Mouse (Mus musculus) forebrain, embryonic 14.5 days (tissue): ENCODE measurements around the gene Eps15l1. TPM values are rescaled to one million over a fixed set of nuclear protein-coding genes. Genes with fewer than 3 reads are reported as not detected.

Experiments used
- ATAC-seq: fragments of 200-750 bp; cut with Nextera tagmentation; 2 replicates; pipeline ENCODE4 v1.8.0; 2017; ENCODE audit warnings: mild to moderate bottlenecking, moderate library complexity
- DNase-seq: peaks from one replicate; pipeline ENCODE4 v3.0.0-alpha.2; 2015; ENCODE audit warnings: low spot score
- H3K27ac ChIP-seq: fragments of 300-500 bp; sonication (generic); 2 replicates; pipeline ENCODE4 v1.5.1; 2014; ENCODE audit warnings: low read depth, mild to moderate bottlenecking, control low read depth, low read length, moderate library complexity
- H3K27me3 ChIP-seq: fragments of 300-500 bp; sonication (generic); replicated peaks from 2 replicates; pipeline ENCODE4 v1.6.1; 2014; ENCODE audit warnings: low read length, control low read depth, mixed read lengths; ENCODE audit not compliant: control insufficient read depth, insufficient read depth
- H3K36me3 ChIP-seq: fragments of 300-500 bp; sonication (generic); 2 replicates; pipeline ENCODE4 v1.6.1; 2014; ENCODE audit warnings: low read length, control low read depth; ENCODE audit not compliant: control insufficient read depth, insufficient read depth
- H3K4me1 ChIP-seq: fragments of 300-500 bp; sonication (generic); 2 replicates; pipeline ENCODE4 v1.6.1; 2014; ENCODE audit warnings: antibody characterized with exemption, low read length, control low read depth; ENCODE audit not compliant: control insufficient read depth, insufficient read depth
- H3K4me2 ChIP-seq: fragments of 300-500 bp; sonication (generic); 2 replicates; pipeline ENCODE4 v1.6.1; 2014; ENCODE audit warnings: mild to moderate bottlenecking, control low read depth, low read length
- H3K4me3 ChIP-seq: fragments of 300-500 bp; sonication (generic); 2 replicates; pipeline ENCODE4 v1.5.1; 2014; ENCODE audit warnings: low read depth, low read length, control low read depth
- H3K9ac ChIP-seq: fragments of 300-500 bp; sonication (generic); 2 replicates; pipeline ENCODE4 v1.6.1; 2014; ENCODE audit warnings: mild to moderate bottlenecking, low read length, control low read depth, moderate library complexity
- H3K9me3 ChIP-seq: fragments of 300-500 bp; sonication (generic); replicated peaks from 2 replicates; pipeline ENCODE4 v1.6.1; 2016; ENCODE audit warnings: low read length, control low read depth, mixed read lengths; ENCODE audit not compliant: control insufficient read depth
- WGBS: fragments of 180-500 bp; shearing (Covaris S2); extraction: QIAGEN DNeasy Blood & Tissue Kit; methylation state at CpG from one replicate; pipeline ENCODE4 v1.1.7; 2014; 5-methylcytosine and 5-hydroxymethylcytosine counted together
- polyA plus RNA-seq: library from polyadenylated mRNA; unstranded; fragments of >200 nt; fragmentation: Nextera tagmentation; extraction: Ambion mirVana; gene quantifications from 2 replicates; pipeline ENCODE4 v1.2.1, GENCODE M21; 2014

Gene Eps15l1
- polyA plus RNA-seq, 1 experiment from 2014 or later = 57.8 TPM

DNA sequence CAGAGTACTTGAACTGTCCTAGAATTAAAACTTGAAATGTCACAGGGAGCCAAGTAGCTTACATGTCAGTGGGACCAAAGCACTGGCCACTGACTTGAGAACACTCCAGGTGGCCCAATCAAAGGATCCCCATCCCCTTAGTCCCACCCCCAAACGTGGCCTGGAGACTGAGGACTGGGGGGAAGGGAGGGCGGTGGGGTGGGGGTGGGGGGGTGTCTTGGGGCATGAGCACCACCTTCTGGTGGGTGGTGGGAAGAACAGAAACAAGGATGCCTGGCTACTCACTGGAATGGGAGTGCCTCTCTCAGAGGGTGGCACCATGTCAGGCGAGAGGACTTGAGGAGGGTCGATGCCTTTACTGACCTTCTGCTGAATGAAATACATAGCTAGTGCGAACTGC is 38.9 kb downstream of the Eps15l1 start:
- ATAC-seq = no peak
- Histone ChIP-seq H3K36me3 (peaks cover 100% of the 10 kb centered on the region), H3K27me3 (no peaks in the 10 kb centered on the region), H3K27ac (no peak overlapping the region), H3K4me3 (no peak overlapping the region), H3K9ac (no peak overlapping the region), H3K9me3 (no peaks in the 10 kb centered on the region), H3K4me1 (no peaks in the 10 kb centered on the region), H3K4me2 (no peak overlapping the region)
- peak; percentile 5 for DNase-seq
- 59% methylated on average over 5 of the region's 5 CpGs for WGBS

DNA sequence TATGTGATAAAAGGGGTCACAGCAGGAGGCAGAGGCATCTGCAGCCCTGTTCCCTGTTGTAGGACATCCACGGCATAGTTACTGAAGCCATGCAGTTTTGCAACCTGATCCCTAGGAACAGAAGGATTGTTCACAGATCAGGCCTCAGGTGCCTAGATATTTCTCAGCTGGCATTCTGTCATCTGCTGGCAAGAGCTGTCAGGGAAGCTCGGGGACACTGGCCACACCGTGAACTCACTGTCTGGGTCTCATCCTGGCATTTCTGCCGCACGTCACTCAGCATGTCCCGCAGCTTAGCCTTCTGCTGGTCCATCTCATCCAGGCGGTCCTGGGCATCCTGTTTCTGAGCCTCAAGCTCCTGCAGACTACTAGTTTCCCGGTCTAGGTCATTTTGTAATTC is 40.6 kb downstream of the Eps15l1 start:
- H3K9me3 ChIP-seq = no peaks in the 10 kb centered on the region
- no peak overlapping the region for H3K9ac ChIP-seq
- 88% methylated on average over 8 of the region's 8 CpGs for WGBS
- no peak for DNase-seq
- no peak overlapping the region for H3K27ac ChIP-seq
- H3K27me3 ChIP-seq = no peaks in the 10 kb centered on the region
- no peak for ATAC-seq
- no peak overlapping the region for H3K4me2 ChIP-seq
- peaks cover 98% of the 10 kb centered on the region for H3K36me3 ChIP-seq
- no peaks in the 10 kb centered on the region for H3K4me1 ChIP-seq
- no peak overlapping the region for H3K4me3 ChIP-seq

GRCm38 (mm10) chr8:72376900-72377299 is 44.4 kb downstream of the Eps15l1 start:
- no peaks in the 10 kb centered on the region for H3K9me3 ChIP-seq
- ATAC-seq = no peak
- 95% methylated on average over 2 of the region's 2 CpGs for WGBS
- DNase-seq = no peak
- no peak overlapping the region for H3K9ac ChIP-seq
- H3K4me1 ChIP-seq = no peaks in the 10 kb centered on the region
- no peak overlapping the region for H3K4me3 ChIP-seq
- no peak overlapping the region for H3K27ac ChIP-seq
- H3K36me3 ChIP-seq = peaks cover 96% of the 10 kb centered on the region
- H3K27me3 ChIP-seq = no peaks in the 10 kb centered on the region
- no peak overlapping the region for H3K4me2 ChIP-seq

- 98% methylated on average over 4 of the region's 5 CpGs for WGBS
- no peak overlapping the region for H3K27ac ChIP-seq
- H3K4me1 ChIP-seq = no peaks in the 10 kb centered on the region
- no peak overlapping the region for H3K4me3 ChIP-seq
- H3K9me3 ChIP-seq = no peaks in the 10 kb centered on the region
- ATAC-seq (no peak), DNase-seq (no peak)
- no peak overlapping the region for H3K9ac ChIP-seq
- H3K4me2 ChIP-seq = no peak overlapping the region
- H3K36me3 ChIP-seq = peaks cover 96% of the 10 kb centered on the region
- no peaks in the 10 kb centered on the region for H3K27me3 ChIP-seq
Measured at GRCm38 (mm10) chr8:72376309-72376708, 45.0 kb downstream of the Eps15l1 start.

DNA sequence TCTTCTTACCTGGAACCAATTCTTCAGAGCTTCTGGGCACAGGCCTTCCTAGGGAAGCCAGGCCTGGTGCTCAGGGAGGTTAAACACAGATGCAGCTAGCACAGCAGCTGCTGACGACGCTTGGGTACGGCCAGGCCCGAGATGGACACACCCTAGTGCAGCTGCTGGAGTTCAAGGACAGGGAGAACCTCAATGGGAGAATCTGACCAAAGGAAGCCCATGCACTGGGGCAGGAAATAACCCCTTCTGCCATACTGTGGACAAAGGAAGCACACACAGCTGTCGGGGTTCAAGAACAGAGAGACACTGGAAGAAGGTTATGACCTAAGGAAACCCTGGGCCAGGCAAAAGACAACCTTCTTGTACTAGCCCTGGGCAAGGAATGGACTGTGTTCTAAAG is 46.1 kb downstream of the Eps15l1 start:
- Histone ChIP-seq H3K4me2 (no peak overlapping the region), H3K9ac (no peak overlapping the region), H3K27me3 (no peaks in the 10 kb centered on the region), H3K9me3 (no peaks in the 10 kb centered on the region), H3K4me3 (no peak overlapping the region), H3K27ac (no peak overlapping the region), H3K36me3 (peaks cover 95% of the 10 kb centered on the region), H3K4me1 (no peaks in the 10 kb centered on the region)
- DNase-seq = no peak
- ATAC-seq = no peak
- WGBS = 89% methylated on average over 5 of the region's 5 CpGs

GRCm38 (mm10) chr8:72372311-72372710 is 48.9 kb downstream of the Eps15l1 start:
- H3K27me3 ChIP-seq = no peaks in the 10 kb centered on the region
- DNase-seq = no peak
- peaks cover 95% of the 10 kb centered on the region for H3K36me3 ChIP-seq
- H3K9me3 ChIP-seq = no peaks in the 10 kb centered on the region
- ATAC-seq = no peak
- H3K4me1 ChIP-seq = no peaks in the 10 kb centered on the region
- H3K9ac ChIP-seq = no peak overlapping the region
- no peak overlapping the region for H3K4me3 ChIP-seq
- no peak overlapping the region for H3K4me2 ChIP-seq
- no peak overlapping the region for H3K27ac ChIP-seq
- 94% methylated on average over 4 of the region's 4 CpGs for WGBS

- Histone ChIP-seq H3K4me1 (no peaks in the 10 kb centered on the region), H3K27ac (no peak overlapping the region), H3K4me3 (no peak overlapping the region), H3K9me3 (no peaks in the 10 kb centered on the region), H3K27me3 (no peaks in the 10 kb centered on the region), H3K4me2 (no peak overlapping the region), H3K9ac (no peak overlapping the region), H3K36me3 (peaks cover 95% of the 10 kb centered on the region)
- 95% methylated on average over 3 of the region's 3 CpGs for WGBS
- no peak for ATAC-seq
- no peak for DNase-seq
Measured at GRCm38 (mm10) chr8:72371356-72371755, 49.9 kb downstream of the Eps15l1 start.

DNA sequence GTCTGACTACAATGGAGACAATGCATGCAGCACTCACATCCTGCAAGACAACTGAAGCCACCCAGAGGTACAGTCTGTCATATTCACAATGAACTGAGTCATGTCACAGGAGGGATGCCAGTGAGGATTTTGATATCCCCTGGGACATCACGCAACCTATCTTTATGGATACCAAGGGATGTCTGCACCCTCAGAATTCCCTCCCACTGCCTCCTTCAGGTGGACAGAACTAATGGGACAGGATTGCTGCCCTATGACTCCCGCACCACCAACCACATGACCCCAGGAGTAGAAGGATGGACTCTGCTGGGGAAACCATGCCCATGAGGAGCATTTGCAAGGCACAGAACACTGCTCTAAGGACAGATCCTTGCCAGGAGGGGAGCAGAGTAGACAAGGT is 54.8 kb downstream of the Eps15l1 start:
- Histone ChIP-seq H3K4me2 (no peak overlapping the region), H3K27ac (no peak overlapping the region), H3K4me1 (no peaks in the 10 kb centered on the region), H3K9me3 (no peaks in the 10 kb centered on the region), H3K9ac (no peak overlapping the region), H3K36me3 (peaks cover 99% of the 10 kb centered on the region), H3K4me3 (no peak overlapping the region), H3K27me3 (no peaks in the 10 kb centered on the region)
- WGBS = 90% methylated on average over 2 of the region's 2 CpGs
- no peak for ATAC-seq
- no peak for DNase-seq

DNA sequence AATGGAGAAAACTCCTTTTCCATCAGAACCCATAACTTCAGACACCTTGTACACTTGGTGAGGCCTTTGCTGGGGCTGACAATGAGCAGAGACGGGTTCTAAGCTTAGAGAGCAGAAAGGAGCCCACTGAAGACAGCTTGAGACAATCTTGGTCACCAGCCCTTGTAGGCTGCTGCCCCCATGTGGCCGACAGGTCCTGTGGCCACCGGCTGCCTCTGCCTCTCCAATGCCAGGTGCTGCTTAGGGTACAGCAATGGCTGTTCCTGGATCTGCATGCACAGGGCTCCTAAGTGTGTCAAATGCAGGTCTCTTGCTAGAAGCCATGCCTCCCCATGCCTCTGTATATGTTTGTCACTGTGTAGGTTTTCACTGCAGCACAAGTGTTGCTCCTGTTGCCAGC is 55.4 kb downstream of the Eps15l1 start:
- WGBS = 20% methylated on average over 3 of the region's 3 CpGs
- H3K36me3 ChIP-seq = peaks cover 99% of the 10 kb centered on the region
- H3K27me3 ChIP-seq = no peaks in the 10 kb centered on the region
- H3K9ac ChIP-seq = no peak overlapping the region
- no peaks in the 10 kb centered on the region for H3K9me3 ChIP-seq
- no peak overlapping the region for H3K4me3 ChIP-seq
- H3K27ac ChIP-seq = no peak overlapping the region
- no peak overlapping the region for H3K4me2 ChIP-seq
- H3K4me1 ChIP-seq = no peaks in the 10 kb centered on the region
- ATAC-seq (peak; percentile 73), DNase-seq (peak; percentile 69)
